Mouse (Mus musculus) testis, adult 2 months (tissue): ENCODE measurements around the gene Fry. TPM values are rescaled to one million over a fixed set of nuclear protein-coding genes. Genes with fewer than 3 reads are reported as not detected.

Experiments used
- H3K27ac ChIP-seq: fragments of 200-500 bp; 2 replicates; pipeline ENCODE4 v1.5.1; 2012; ENCODE audit warnings: low read depth, low read length; ENCODE audit not compliant: control insufficient read depth, insufficient read depth
- H3K27me3 ChIP-seq: fragments of 200-500 bp; 2 replicates; pipeline ENCODE4 v1.6.1; 2012; ENCODE audit warnings: mild to moderate bottlenecking, low read length, moderate library complexity; ENCODE audit not compliant: control insufficient read depth, insufficient read depth
- H3K36me3 ChIP-seq: fragments of 200-500 bp; 2 replicates; pipeline ENCODE4 v1.6.1; 2012; ENCODE audit warnings: mild to moderate bottlenecking, low read length; ENCODE audit not compliant: control insufficient read depth, insufficient read depth
- H3K4me1 ChIP-seq: fragments of 200-500 bp; 2 replicates; pipeline ENCODE4 v1.6.1; 2012; ENCODE audit warnings: low read length; ENCODE audit not compliant: control insufficient read depth, insufficient read depth
- H3K4me3 ChIP-seq: fragments of 200-500 bp; 2 replicates; pipeline ENCODE4 v1.5.1; 2012; ENCODE audit warnings: low read depth, mild to moderate bottlenecking, low read length, moderate library complexity, mixed read lengths; ENCODE audit not compliant: control insufficient read depth
- CTCF ChIP-seq: fragments of 200-500 bp; IDR thresholded peaks from 2 replicates; pipeline ENCODE4 v1.5.1; 2012; ENCODE audit warnings: low read depth, mild to moderate bottlenecking, inconsistent platforms, low read length, moderate library complexity; ENCODE audit not compliant: control insufficient read depth, insufficient read depth, insufficient replicate concordance
- POLR2A ChIP-seq: fragments of 200-500 bp; IDR thresholded peaks from 2 replicates; pipeline ENCODE4 v1.6.1; 2012; ENCODE audit warnings: low read depth, mild to moderate bottlenecking, inconsistent platforms, low read length, moderate library complexity; ENCODE audit not compliant: control insufficient read depth
- polyA plus RNA-seq: library from polyadenylated mRNA; depleted of rRNA; stranded (reverse); fragments of >200 nt; gene quantifications from 2 replicates; pipeline ENCODE4 v1.2.3, GENCODE M21; 2012; rRNA removed

Fry gene
- polyA plus RNA-seq, 1 experiment, result 8.4 TPM

DNA sequence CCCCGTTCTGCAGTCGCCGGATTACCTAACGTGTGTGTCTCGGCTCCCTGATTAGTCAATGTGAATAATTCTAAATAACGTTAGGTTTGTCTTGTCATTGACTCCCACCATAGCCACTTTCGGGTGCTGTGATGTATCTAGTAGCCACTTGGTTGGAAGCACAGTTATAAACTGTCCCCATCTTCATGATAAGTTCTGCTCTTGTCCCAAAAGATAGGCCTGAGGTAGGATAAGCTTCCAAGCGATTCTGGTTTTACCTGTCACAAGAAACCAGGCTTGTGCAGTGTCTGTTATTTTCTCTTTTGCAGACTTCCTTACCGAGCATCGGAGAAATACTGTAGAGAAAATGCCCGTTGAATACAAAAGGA lies 404.4 kb downstream of the Fry start:
- H3K27me3 ChIP-seq, result no peaks in the 10 kb centered on the region
- peak overlapping the region; percentile 94 for H3K4me3 ChIP-seq
- no peaks in the 10 kb centered on the region; the same call in 1 of the 2 replicates for H3K4me1 ChIP-seq
- TF ChIP-seq CTCF (no peak), POLR2A (no peak)
- no peaks in the 10 kb centered on the region; the same call in 1 of the 2 replicates for H3K36me3 ChIP-seq
- peak overlapping the region; percentile 73 for H3K27ac ChIP-seq

DNA sequence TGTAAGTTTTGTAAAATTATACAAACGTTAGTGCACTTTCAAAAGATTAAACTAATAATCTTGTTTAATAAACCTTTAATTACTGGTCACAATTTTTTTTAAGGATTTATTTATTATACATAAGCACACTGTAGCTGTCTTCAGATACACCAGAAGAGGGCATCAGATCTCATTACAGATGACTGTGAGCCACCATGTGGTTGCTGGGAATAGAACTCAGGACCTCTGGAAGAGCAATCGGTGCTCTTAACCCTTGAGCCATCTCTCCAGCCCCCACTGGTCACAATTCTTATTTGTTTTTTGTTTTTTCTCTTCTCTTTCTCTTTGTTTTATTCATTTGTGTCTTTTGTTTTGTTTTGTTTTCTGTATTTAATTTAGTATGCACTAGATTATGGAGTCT lies 406.8 kb downstream of the Fry start:
- H3K27ac ChIP-seq, result no peak overlapping the region
- no peak for TF ChIP-seq POLR2A
- no peak for TF ChIP-seq CTCF
- no peaks in the 10 kb centered on the region for H3K27me3 ChIP-seq
- no peak overlapping the region for H3K4me3 ChIP-seq
- no peaks in the 10 kb centered on the region; the same call in 1 of the 2 replicates for H3K4me1 ChIP-seq
- no peaks in the 10 kb centered on the region; the same call in 1 of the 2 replicates for H3K36me3 ChIP-seq

DNA sequence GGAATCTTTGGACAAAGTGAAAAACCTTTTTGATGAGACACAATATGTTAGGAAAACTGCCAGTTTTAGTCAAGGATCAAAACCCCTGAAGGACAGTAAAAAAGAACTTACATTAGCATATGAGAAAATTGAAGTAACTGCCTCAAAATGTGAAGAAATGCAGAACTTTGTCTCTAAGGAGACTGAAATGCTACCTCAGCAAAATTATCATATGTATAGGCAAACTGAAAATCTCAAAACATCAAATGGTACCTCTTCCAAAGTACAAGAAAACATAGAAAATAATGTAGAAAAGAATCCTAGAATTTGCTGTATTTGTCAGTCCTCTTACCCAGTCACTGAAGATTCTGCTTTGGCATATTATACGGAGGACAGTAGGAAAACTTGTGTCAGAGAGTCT lies 422.9 kb downstream of the Fry start:
- no peaks in the 10 kb centered on the region for H3K27me3 ChIP-seq
- peaks cover 4% of the 10 kb centered on the region for H3K36me3 ChIP-seq
- no peak overlapping the region for H3K4me3 ChIP-seq
- no peak overlapping the region for H3K27ac ChIP-seq
- no peak for TF ChIP-seq POLR2A
- TF ChIP-seq CTCF, result no peak
- H3K4me1 ChIP-seq, result no peaks in the 10 kb centered on the region

DNA sequence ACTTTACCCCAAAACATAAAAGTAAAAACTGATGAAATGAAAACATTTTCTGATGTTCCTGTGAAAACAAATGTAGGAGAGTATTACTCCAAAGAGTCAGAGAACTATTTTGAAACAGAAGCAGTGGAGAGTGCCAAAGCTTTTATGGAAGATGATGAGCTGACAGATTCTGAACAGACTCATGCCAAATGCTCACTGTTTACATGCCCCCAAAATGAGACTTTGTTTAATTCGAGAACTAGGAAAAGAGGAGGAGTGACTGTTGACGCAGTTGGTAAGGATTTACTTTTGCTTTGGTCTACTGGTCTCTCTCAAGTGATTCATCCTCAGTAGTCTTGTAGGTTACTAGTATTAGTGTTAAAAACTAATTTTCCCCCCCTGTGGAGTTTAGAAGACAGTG lies 424.7 kb downstream of the Fry start:
- no peaks in the 10 kb centered on the region for H3K4me1 ChIP-seq
- no peaks in the 10 kb centered on the region for H3K27me3 ChIP-seq
- no peak overlapping the region for H3K27ac ChIP-seq
- H3K4me3 ChIP-seq, result no peak overlapping the region
- no peak for TF ChIP-seq CTCF
- H3K36me3 ChIP-seq, result peaks cover 2% of the 10 kb centered on the region; the same call in 1 of the 2 replicates

Other genes with a start within 250 kb of the Fry start
- 14.1 and 14.5 TPM in 2 replicates for gene Rxfp2, start 100.0 kb upstream of the Fry start, polyA plus RNA-seq